Mouse (Mus musculus) midbrain, embryonic 11.5 days (tissue): ENCODE measurements at regions not wholly inside any gene's neighbourhood (a gene's known extent, or its start where the extent isn't known, plus 50 kb on each side); places are given as distances from the start of the nearest gene placed in this dataset.
A peak's percentile ranks its signal among the peaks of the same experiment; 100 is the strongest.

ENCODE experiments used
- ATAC-seq: fragments of 200-750 bp; cut with Nextera tagmentation; 2 replicates; pipeline ENCODE4 v1.8.0; 2017; ENCODE audit warnings: moderate TSS enrichment, moderate library complexity; ENCODE audit not compliant: low FRiP score
- DNase-seq: peaks from one replicate; pipeline ENCODE4 v3.0.0; 2015; ENCODE audit warnings: low spot score; ENCODE audit errors: missing footprints
- H3K27ac ChIP-seq: fragments of 300-500 bp; sonication (generic); 2 replicates; pipeline ENCODE4 v1.5.1; 2014; ENCODE audit warnings: low read depth, low read length
- H3K27me3 ChIP-seq: fragments of 300-500 bp; sonication (generic); 2 replicates; pipeline ENCODE4 v1.6.1; 2014; ENCODE audit warnings: mild to moderate bottlenecking, low read length, moderate library complexity, mixed read lengths; ENCODE audit not compliant: control insufficient read depth, insufficient read depth
- H3K36me3 ChIP-seq: fragments of 300-500 bp; sonication (generic); 2 replicates; pipeline ENCODE4 v1.6.1; 2014; ENCODE audit warnings: mild to moderate bottlenecking, low read length, moderate library complexity, mixed read lengths; ENCODE audit not compliant: control insufficient read depth, insufficient read depth
- H3K4me1 ChIP-seq: fragments of 300-500 bp; sonication (generic); 2 replicates; pipeline ENCODE4 v1.6.1; 2014; ENCODE audit warnings: low read length; ENCODE audit not compliant: control insufficient read depth, insufficient read depth
- H3K4me2 ChIP-seq: fragments of 300-500 bp; sonication (generic); 2 replicates; pipeline ENCODE4 v1.6.1; 2014; ENCODE audit warnings: mild to moderate bottlenecking, moderate library complexity
- H3K4me3 ChIP-seq: fragments of 300-500 bp; sonication (generic); 2 replicates; pipeline ENCODE4 v1.5.1; 2014; ENCODE audit warnings: low read depth, low read length
- H3K9ac ChIP-seq: fragments of 300-500 bp; sonication (generic); 2 replicates; pipeline ENCODE4 v1.6.1; 2014; ENCODE audit warnings: low read length
- H3K9me3 ChIP-seq: fragments of 300-500 bp; sonication (generic); 2 replicates; pipeline ENCODE4 v1.6.1; 2016; ENCODE audit warnings: low read length; ENCODE audit not compliant: control insufficient read depth
- WGBS: fragments of 180-500 bp; shearing (Covaris S2); extraction: QIAGEN DNeasy Blood & Tissue Kit; methylation state at CpG from one replicate; pipeline ENCODE4 v1.1.7; 2014; 5-methylcytosine and 5-hydroxymethylcytosine counted together

GRCm38 (mm10) chr17:87513822-87514221, 67.1 kb upstream of the Calm2 start:
- Histone ChIP-seq H3K27ac (no peak overlapping the region), H3K9me3 (no peaks in the 10 kb centered on the region), H3K9ac (no peak overlapping the region), H3K4me3 (no peak overlapping the region), H3K27me3 (no peaks in the 10 kb centered on the region), H3K4me1 (no peaks in the 10 kb centered on the region; the same call in 1 of the 2 replicates), H3K36me3 (no peaks in the 10 kb centered on the region), H3K4me2 (no peak overlapping the region)
- WGBS = 65% methylated on average over 11 of the region's 11 CpGs
- ATAC-seq (no peak), DNase-seq (no peak)

GRCm38 (mm10) chr17:87514366-87515126, 67.8 kb upstream of the Calm2 start:
- Histone ChIP-seq H3K36me3 (no peaks in the 10 kb centered on the region), H3K4me3 (no peak overlapping the region), H3K27me3 (no peaks in the 10 kb centered on the region), H3K27ac (no peak overlapping the region), H3K4me2 (no peak overlapping the region), H3K4me1 (no peaks in the 10 kb centered on the region), H3K9ac (no peak overlapping the region), H3K9me3 (no peaks in the 10 kb centered on the region)
- 70% methylated on average over 6 of the region's 6 CpGs for WGBS
- ATAC-seq = no peak
- no peak for DNase-seq

- peaks cover 4% of the 10 kb centered on the region; the same call in 1 of the 2 replicates for H3K4me1 ChIP-seq
- H3K27ac ChIP-seq = no peak overlapping the region
- H3K9me3 ChIP-seq = no peaks in the 10 kb centered on the region
- no peak overlapping the region for H3K9ac ChIP-seq
- H3K27me3 ChIP-seq = no peaks in the 10 kb centered on the region
- no peaks in the 10 kb centered on the region for H3K36me3 ChIP-seq
- WGBS = 64% methylated on average over 9 of the region's 9 CpGs
- H3K4me3 ChIP-seq = no peak overlapping the region
- no peak overlapping the region for H3K4me2 ChIP-seq
- DNase-seq (no peak), ATAC-seq (no peak)
Measured at GRCm38 (mm10) chr17:87517258-87517657, 70.5 kb upstream of the Calm2 start.

- no peaks in the 10 kb centered on the region for H3K27me3 ChIP-seq
- 88% methylated on average over 9 of the region's 9 CpGs for WGBS
- no peaks in the 10 kb centered on the region for H3K36me3 ChIP-seq
- no peak overlapping the region for H3K4me2 ChIP-seq
- DNase-seq = no peak
- H3K27ac ChIP-seq = no peak overlapping the region
- no peak for ATAC-seq
- no peak overlapping the region for H3K4me3 ChIP-seq
- peaks cover 10% of the 10 kb centered on the region for H3K4me1 ChIP-seq
- H3K9ac ChIP-seq = no peak overlapping the region
- H3K9me3 ChIP-seq = no peaks in the 10 kb centered on the region
Measured at GRCm38 (mm10) chr17:87519454-87519853, 72.7 kb upstream of the Calm2 start.

- H3K4me3 ChIP-seq = no peak overlapping the region
- H3K4me2 ChIP-seq = no peak overlapping the region
- H3K9ac ChIP-seq = no peak overlapping the region
- DNase-seq = no peak
- WGBS = 90% methylated on average over 5 of the region's 5 CpGs
- H3K4me1 ChIP-seq = peaks cover 10% of the 10 kb centered on the region
- no peaks in the 10 kb centered on the region for H3K27me3 ChIP-seq
- ATAC-seq = no peak
- no peaks in the 10 kb centered on the region for H3K9me3 ChIP-seq
- no peak overlapping the region for H3K27ac ChIP-seq
- H3K36me3 ChIP-seq = no peaks in the 10 kb centered on the region
Measured at GRCm38 (mm10) chr17:87520841-87521240, 74.1 kb upstream of the Calm2 start.

GRCm38 (mm10) chr17:87521622-87522151, 75.0 kb upstream of the Calm2 start:
- ATAC-seq (no peak; the same call in 1 of the 2 replicates), DNase-seq (no peak)
- no peaks in the 10 kb centered on the region for H3K9me3 ChIP-seq
- H3K36me3 ChIP-seq = no peaks in the 10 kb centered on the region
- no peak overlapping the region for H3K4me3 ChIP-seq
- H3K27ac ChIP-seq = no peak overlapping the region
- H3K4me2 ChIP-seq = no peak overlapping the region
- H3K27me3 ChIP-seq = no peaks in the 10 kb centered on the region
- peaks cover 10% of the 10 kb centered on the region for H3K4me1 ChIP-seq
- 36% methylated on average over 10 of the region's 10 CpGs for WGBS
- no peak overlapping the region for H3K9ac ChIP-seq

- Histone ChIP-seq H3K4me1 (peaks cover 10% of the 10 kb centered on the region), H3K9me3 (no peaks in the 10 kb centered on the region), H3K27ac (no peak overlapping the region), H3K4me3 (no peak overlapping the region), H3K4me2 (no peak overlapping the region), H3K36me3 (no peaks in the 10 kb centered on the region), H3K27me3 (no peaks in the 10 kb centered on the region), H3K9ac (peak overlapping the region; percentile 24; the same call in 1 of the 2 replicates)
- peak; percentile 88 for DNase-seq
- WGBS = 15% methylated on average over 8 of the region's 8 CpGs
- 0 out of 2 replicates have a peak, but pooled peaks have one; percentile 30 for ATAC-seq
Measured at GRCm38 (mm10) chr17:87522500-87523091, 75.9 kb upstream of the Calm2 start.

- H3K9ac ChIP-seq = no peak overlapping the region
- H3K4me2 ChIP-seq = no peak overlapping the region
- no peak overlapping the region for H3K4me3 ChIP-seq
- no peaks in the 10 kb centered on the region for H3K27me3 ChIP-seq
- peaks cover 10% of the 10 kb centered on the region for H3K4me1 ChIP-seq
- WGBS = 39% methylated on average over 10 of the region's 10 CpGs
- DNase-seq = no peak
- ATAC-seq = no peak
- no peaks in the 10 kb centered on the region for H3K36me3 ChIP-seq
- H3K27ac ChIP-seq = no peak overlapping the region
- H3K9me3 ChIP-seq = no peaks in the 10 kb centered on the region
Measured at GRCm38 (mm10) chr17:87523643-87524042, 76.9 kb upstream of the Calm2 start.

GRCm38 (mm10) chr17:87527174-87527573, 80.4 kb upstream of the Calm2 start:
- no peak overlapping the region for H3K27ac ChIP-seq
- no peak for ATAC-seq

More at GRCm38 (mm10) chr17:87527174-87527573, 80.4 kb upstream of the Calm2 start:
- DNase-seq = no peak
- Histone ChIP-seq H3K4me3 (no peak overlapping the region), H3K27me3 (no peaks in the 10 kb centered on the region; the same call in 1 of the 2 replicates), H3K36me3 (no peaks in the 10 kb centered on the region), H3K4me1 (peaks cover 22% of the 10 kb centered on the region), H3K4me2 (no peak overlapping the region), H3K9ac (no peak overlapping the region), H3K9me3 (no peaks in the 10 kb centered on the region)
- WGBS = 91% methylated on average over 7 of the region's 7 CpGs
